Mouse (Mus musculus): ENCODE measurements at regions not wholly inside any gene's neighbourhood (a gene's known extent, or its start where the extent isn't known, plus 50 kb on each side); places are given as distances from the start of the nearest gene placed in this dataset.

DNA sequence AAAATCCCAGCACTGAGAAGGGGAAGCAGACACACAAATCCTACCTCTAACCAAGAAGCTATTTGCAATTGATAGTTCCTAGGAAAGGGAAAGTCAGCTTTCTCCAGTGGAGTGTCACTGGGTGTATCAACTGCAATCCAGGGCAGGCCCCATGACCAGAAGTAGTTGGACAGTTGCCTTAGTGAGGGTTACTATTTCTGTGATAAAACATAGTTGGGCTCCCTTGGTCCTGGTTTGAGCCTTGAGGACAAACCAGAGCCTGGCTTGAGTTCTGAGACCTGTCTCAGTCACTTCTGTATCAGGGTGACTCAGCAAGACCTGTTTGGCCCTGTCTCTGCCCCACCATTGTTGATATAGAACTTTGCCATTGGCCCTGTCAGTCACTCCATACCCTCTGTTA, 384.3 kb downstream of the Fut8 start:
- TF ChIP-seq CTCF (conservative IDR thresholded peaks at IDR 0.05; ENCODE audit: insufficient read depth, insufficient read length, low read depth, low read length) (no peak), POLR2A (IDR thresholded peaks at IDR 0.05; ENCODE audit: low read depth, low read length) (no peak)
